Mouse (Mus musculus): Measurements from ENCODE around the gene Yaf2.

DNA sequence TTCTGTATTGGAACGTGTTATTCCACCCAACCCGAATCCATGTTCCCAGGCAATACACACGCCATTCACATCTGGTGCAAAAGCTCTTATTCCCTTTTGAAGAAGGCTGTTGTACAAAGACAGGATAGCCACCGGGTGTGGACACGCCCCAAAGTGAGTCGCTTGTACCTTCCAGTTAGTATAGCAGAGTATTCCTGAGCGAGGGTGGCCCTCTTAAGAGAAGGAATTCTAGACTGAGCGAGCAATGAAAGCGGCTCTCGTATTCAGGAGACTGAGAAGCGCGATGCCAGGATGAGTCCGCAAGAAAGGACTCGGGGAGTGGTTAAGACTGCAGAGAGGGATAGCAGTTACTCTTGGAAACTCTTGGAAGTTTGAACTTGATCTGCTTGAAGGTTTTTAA is 60.5 kb downstream of the Yaf2 start:
- no peak for TF ChIP-seq EP300 (optimal IDR thresholded peaks at IDR 0.05)
- no peak for TF ChIP-seq CTCF (IDR thresholded peaks at IDR 0.05; ENCODE audit: low read depth)

All from stomach, postnatal 0 days (tissue).